Mouse (Mus musculus): ENCODE data around the gene Glycam1. TPM values are rescaled to one million over a fixed set of nuclear protein-coding genes. Genes with fewer than 3 reads are reported as not detected.
"Not testable (repeated sequence)": the region's sequence is repeated elsewhere in the genome, so short reads cannot be mapped to it uniquely, and the experiment has no call there.

Gene Glycam1
- total RNA-seq (2017) = not detected in 3 replicates

DNA sequence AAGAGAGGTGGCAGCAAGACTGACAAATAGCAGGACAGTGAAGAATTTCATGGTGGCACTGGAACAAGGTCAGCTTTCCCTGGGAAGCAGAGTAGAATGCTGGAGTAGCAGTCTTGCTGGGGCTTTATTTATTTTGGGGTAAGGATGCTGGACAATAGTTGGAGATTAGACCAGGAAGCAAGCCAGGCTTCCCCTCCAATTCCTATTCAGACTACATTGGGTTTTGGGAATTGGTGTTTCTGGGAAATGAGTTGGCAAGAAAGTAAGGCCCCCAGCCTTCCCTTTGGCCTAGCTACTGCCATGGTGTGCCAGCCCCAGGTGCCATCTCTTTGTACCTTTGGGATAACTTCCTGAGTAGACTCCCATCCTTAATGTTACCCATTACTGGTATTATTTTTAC lies at the start of gene Glycam1:
Gene Glycam1 (minus strand): TSS at position 101 of the 400 bp plus-strand sequence.
- ATAC-seq (replicated peaks; ENCODE audit: insufficient number of reproducible peaks, low FRiP score, low TSS enrichment, poor library complexity, severe bottlenecking) = no peak

DNA sequence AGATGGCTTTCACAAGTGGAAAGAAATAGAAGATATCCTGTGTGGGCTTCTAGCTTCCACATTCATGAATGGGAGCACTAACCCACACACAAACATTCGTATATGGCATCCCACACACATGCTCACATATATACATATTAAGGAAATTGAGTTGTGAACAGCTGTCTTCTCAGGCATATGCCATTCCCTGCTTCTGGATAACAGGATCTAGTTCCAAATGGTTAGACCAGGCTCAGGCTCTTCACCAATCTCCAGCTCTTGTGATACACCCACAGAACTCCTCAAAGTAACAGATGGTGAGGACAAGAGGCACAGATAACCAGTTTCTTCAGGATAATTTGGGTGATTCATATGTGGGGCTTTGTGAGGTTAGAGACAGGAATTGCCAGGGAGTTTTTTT lies 39.6 kb upstream of the Glycam1 start:
- ATAC-seq (replicated peaks; ENCODE audit: insufficient number of reproducible peaks, low FRiP score, low TSS enrichment, poor library complexity, severe bottlenecking) = no peak

DNA sequence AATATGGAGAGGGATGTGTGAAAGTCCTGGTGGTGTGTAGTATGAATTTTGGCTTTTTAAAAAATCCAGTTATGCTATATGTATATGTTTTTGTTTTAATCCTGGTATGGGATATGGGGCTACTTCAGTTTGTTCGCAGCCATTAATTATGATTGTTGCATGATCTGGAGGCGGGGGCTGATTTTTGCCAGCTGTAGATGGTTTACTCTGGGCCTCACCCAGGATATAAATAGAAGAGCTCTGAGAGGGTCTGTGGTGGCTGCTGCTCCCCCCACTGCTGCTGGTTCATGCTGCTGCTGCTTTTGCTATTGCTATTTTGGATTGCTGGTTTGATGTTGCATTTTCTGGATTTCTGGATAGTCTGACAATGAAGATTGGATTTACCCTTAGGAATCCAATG lies 25.9 kb upstream of the Glycam1 start:
- no peak for ATAC-seq (replicated peaks; ENCODE audit: insufficient number of reproducible peaks, low FRiP score, low TSS enrichment, poor library complexity, severe bottlenecking)

DNA sequence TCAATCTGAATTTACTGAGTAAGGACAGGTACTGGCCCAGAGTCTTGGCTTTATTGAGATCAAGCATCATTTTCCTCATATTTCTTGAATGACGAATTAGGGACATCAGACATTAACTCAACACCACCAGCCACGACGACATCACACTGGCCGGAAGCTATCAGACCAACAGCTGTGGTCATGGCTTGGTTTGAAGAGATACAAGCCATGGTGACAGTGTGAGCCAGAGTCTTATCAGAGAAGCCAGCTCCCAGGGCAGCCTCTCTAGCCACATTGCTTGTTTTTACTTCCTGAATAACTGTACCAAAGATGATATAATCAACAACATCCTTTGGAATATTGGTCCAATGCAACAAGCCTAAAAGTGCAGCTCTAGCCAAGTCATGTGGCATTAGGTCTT lies 22.9 kb upstream of the Glycam1 start:
- not testable (repeated sequence) for ATAC-seq (replicated peaks; ENCODE audit: insufficient number of reproducible peaks, low FRiP score, low TSS enrichment, poor library complexity, severe bottlenecking)

DNA sequence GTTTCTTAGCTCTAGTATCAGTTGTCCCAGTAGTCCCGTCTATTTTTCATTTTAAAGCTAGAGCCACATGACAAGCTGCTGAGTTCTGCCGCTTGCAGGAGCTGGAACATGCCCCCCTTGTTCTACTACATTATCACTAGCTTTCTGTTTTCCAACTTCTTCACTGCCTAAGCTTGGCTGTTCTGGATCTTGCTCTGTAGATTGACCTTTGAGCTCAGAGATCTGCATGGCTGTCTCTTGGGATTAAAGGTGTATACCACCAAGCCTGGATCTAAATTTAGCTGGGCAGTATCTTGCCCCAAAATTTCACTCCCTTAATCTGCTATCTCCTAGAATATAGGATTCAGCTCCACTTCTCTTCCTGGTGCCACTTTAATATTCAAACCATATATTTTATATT lies 21.0 kb upstream of the Glycam1 start:
- no peak for ATAC-seq (replicated peaks; ENCODE audit: insufficient number of reproducible peaks, low FRiP score, low TSS enrichment, poor library complexity, severe bottlenecking)

DNA sequence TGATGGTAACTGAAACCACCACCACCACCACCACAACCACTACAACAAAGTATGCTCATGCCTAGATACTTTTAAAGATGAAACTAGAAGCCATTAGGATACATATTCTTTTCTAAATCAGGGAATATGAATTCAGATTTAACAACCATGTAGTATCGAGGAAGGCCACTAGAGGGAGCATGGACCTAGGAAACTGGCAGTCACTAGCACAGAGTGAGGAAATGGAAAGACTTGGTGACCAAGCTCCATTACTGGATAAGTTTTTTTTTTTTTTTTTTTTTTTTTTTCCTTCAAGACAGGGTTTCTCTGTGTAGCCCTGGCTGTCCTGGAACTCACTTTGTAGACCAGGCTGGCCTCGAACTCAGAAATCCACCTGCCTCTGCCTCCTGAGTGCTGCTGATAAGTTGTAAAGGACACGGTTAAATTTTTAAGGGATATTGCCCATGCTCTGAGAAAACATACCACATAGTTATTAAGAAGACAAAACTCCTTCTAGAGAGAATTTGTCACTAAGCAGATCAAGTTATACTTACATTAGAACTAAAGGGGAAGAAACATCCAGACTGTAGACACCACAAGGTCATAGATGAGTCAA lies 12.7 kb downstream of the Glycam1 start:
- ATAC-seq (replicated peaks; ENCODE audit: insufficient number of reproducible peaks, low FRiP score, low TSS enrichment, poor library complexity, severe bottlenecking) = peak; percentile 59; the same call in 1 of the 2 replicates

DNA sequence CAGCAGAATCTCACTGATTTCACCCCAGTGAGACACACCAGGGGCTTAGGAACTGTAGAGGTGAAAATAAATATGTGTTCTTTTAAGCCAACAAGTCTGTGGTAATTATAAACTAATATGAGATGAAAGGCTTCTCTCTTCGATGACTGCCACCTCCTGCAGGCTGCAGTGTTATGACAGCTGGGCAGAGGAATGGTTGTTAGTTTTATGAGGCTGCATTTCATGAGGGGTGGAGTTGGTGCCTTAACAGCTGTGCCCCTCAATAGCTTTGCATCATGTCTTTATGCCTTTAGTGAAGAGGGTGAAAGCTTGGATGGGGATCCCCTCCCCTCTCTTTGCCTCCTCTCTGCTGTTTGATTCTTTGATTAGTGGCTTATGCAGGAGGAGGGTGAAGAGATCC lies 13.8 kb downstream of the Glycam1 start:
- ATAC-seq (replicated peaks; ENCODE audit: insufficient number of reproducible peaks, low FRiP score, low TSS enrichment, poor library complexity, severe bottlenecking) = no peak

DNA sequence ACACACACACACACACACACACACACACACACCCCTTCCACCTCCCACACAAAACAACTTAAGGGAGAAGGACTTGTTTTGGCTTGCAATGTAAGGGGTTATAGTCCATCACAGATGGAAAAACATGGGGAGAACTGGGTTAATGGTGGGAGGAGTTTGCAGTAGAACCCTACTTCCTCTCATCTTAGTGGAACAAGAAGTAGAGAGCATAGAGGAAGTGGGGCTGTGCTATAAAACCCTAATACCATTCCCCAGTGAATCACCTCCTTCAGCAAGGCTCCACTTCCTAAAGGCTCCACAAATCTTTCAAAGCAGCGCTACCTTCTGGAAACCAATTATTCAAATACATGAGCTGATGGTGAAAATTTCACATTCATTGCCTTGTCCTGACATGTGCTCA lies 15.4 kb downstream of the Glycam1 start:
- ATAC-seq (replicated peaks; ENCODE audit: insufficient number of reproducible peaks, low FRiP score, low TSS enrichment, poor library complexity, severe bottlenecking) = no peak

DNA sequence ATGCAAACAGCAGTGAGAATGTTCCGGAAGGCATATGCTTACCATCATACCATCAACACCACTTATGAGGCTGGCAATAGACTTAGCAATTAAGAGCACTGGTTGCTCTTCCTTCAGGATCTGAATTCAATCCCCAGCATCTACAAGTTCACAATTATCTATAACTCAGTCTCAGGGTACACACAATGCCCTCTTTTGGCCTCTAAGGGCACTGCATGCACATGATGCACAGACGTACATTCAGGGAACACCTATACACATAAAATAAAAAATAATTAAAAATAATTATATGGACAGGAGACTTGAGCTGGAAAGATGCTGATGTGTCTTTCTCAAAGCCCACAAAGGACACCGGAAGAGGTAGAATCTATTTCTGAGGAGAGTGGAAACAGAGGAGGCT lies 16.9 kb downstream of the Glycam1 start:
- no peak for ATAC-seq (replicated peaks; ENCODE audit: insufficient number of reproducible peaks, low FRiP score, low TSS enrichment, poor library complexity, severe bottlenecking)

DNA sequence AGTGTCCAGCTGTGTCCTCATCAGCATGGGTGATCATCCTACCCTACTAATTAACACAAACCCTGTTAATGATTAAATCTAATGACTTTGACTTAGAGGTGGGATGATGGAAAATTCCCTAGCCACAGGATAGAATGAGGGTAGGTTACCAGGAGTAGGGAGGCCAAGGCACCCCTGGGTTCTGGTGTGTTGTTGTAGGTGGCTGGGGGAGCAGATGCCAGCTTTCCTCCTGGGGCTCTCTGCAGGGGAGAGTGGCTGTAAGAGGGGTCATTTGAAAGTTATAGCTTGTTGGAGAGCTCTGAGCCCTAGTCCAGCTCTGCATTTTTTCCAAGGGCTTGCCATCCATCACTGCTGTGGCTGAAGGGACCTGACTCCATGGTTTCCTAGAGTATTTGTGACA lies 22.4 kb downstream of the Glycam1 start:
- no peak for ATAC-seq (replicated peaks; ENCODE audit: insufficient number of reproducible peaks, low FRiP score, low TSS enrichment, poor library complexity, severe bottlenecking)

DNA sequence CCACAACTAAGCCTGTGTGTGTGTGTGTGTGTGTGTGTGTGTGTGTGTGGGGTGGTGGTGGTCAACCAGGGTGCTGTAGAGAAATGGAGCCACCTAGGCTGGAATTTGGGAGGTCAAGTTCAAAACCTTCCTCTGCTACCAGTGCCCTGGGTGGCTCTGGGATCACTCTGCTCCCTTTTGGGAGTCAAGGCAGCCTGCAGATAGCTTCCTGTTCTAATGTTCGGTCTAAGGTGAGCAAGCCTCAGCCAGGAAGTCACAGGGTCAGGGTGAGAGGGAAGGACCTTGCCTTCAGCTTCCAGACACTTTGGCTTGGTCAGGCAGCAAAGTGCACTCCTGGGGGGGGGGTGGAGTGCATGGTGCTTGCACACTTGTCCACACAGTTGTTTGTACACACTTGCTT lies 24.2 kb downstream of the Glycam1 start:
- ATAC-seq (replicated peaks; ENCODE audit: insufficient number of reproducible peaks, low FRiP score, low TSS enrichment, poor library complexity, severe bottlenecking) = no peak

DNA sequence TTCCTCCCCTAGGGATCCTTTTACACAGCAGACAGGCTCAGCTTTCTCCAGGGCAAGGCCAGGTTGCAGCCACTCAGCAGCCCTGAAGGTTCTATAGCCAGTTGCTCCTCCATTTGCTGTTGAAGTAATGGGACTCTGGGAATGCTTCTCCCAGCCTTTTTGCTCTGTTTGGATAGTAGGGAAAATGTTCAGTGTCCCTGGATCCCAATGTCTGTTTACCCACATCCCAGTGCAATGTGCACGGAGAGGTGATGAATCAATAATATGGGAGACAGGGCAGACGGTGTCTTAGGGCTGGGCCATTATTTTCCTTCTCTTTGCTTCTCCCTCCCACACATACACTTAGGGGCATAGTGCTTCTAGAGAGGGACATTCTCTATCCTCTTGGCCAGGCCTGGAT lies 25.6 kb downstream of the Glycam1 start:
- ATAC-seq (replicated peaks; ENCODE audit: insufficient number of reproducible peaks, low FRiP score, low TSS enrichment, poor library complexity, severe bottlenecking) = no peak

DNA sequence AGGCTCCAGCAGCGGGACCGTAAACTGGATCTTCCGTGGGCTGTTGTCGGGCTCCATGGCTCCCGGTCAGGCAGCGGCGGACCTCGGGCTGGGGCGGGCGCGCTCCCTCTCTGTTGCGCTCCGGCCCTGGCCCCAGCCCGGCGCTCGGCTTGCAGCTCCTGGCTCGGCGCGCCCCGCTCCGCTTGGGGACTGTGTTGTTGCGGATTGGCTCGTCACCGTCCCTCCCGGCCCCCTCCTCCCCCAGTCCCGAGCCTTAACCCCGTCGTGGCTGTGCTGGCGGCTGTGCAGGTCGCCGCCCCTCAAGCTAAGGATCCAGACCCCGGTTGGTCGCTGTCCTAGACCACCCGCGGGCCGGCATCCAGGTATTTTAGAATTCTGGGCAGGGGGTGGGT lies 27.1 kb downstream of the Glycam1 start, which contains the start of gene Ppp1r1a:
Gene Ppp1r1a (minus strand): TSS at position 182 of the 392 bp plus-strand sequence.
- ATAC-seq (replicated peaks; ENCODE audit: insufficient number of reproducible peaks, low FRiP score, low TSS enrichment, poor library complexity, severe bottlenecking) = no peak

DNA sequence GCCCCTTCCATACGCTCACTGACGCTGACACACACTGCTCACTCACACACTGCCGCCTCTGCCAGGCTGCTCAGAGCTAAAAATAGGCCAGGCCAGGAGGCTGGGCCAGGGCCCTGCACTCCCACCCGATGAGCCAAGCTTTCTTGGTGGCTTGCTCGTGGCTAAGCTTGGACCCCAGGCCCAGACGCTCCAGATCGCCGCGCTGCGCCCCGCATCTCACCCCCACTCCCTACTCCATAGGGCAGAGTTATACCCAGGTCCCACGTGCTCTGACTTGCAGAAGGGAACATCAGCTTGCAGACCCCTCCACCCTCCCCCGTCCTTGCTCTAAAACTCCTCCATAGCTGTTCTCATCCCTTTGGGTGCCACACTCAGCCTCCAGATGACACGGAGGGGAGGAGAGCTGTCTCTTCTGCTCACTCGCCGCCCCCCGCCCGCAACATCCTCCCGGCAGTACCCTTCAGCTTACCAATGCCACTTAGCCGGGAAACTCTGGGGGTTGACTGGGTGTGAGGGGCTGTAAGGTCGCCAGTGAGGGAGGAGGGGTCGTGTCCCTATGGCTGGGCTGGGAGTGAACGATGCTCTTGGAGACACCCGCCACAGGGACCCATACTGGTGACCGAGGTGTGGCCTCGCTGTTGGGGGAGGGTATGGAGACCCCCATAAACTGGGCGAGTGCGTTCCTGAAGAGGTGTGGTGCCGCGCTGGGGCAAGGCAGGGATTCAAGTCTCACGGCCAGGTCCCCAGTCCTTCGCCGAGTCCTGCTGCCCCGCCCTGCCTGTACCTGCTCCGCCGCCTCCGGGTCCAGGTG lies 27.7 kb downstream of the Glycam1 start:
- no peak for ATAC-seq (replicated peaks; ENCODE audit: insufficient number of reproducible peaks, low FRiP score, low TSS enrichment, poor library complexity, severe bottlenecking)

DNA sequence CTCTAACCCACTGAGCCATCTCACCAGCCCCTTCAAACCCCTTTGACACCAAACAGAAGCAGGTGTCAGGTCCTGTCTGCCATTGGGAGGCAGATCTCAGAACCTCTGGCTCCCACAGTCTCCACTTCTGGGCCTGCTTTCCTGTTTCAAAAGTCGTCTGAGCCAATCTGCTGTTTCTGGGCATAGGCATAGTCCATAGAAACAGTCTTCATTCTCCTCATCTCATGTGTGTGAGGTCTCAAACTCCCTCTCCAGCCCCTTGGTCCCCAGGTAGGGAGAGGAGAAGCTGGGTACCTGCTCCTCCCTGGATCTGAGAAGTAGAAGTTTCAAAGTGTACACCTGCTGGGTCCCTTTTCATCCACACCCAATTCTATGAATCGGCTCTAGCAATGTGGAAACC lies 28.4 kb downstream of the Glycam1 start:
- ATAC-seq (replicated peaks; ENCODE audit: insufficient number of reproducible peaks, low FRiP score, low TSS enrichment, poor library complexity, severe bottlenecking) = no peak

DNA sequence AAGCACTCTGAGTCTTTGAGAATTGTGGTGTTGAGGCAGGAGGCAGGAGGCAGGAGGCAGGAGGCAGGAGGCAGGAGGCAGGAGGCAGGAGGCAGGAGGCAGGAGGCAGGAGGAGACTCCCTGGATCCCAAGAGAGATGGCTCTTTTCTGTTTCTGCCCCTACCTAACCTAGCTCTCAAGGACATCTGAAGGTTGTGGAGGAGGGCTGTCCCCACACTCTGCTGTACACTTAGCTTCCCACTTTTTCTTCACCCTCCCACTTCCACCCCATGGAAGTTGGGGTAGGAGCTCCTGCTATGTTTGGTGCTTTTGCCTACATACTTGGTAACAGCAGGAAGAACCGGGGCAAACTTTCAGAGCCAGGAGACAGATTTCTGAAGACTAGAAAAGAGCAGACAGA lies 29.1 kb downstream of the Glycam1 start:
- no peak for ATAC-seq (replicated peaks; ENCODE audit: insufficient number of reproducible peaks, low FRiP score, low TSS enrichment, poor library complexity, severe bottlenecking)

DNA sequence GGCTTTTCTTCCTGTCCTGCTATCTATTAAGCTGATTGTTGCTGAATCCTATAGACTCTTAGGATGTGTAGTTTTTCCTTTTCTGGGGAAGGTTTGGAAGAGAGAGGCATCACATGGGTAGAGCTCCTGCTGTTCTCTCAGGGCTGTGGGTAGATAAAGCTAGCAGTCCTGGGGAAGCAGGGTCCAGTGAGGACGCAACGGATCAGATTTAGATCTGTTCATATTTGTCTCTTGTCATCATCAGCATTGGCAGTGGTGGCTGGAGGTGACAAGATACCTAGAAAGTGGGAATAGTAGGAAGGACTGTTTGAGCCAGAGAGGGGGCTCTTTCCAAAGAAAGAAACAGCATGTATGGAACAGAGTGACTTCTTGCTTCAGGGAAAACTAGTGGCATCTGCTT lies 29.9 kb downstream of the Glycam1 start:
- no peak for ATAC-seq (replicated peaks; ENCODE audit: insufficient number of reproducible peaks, low FRiP score, low TSS enrichment, poor library complexity, severe bottlenecking)

DNA sequence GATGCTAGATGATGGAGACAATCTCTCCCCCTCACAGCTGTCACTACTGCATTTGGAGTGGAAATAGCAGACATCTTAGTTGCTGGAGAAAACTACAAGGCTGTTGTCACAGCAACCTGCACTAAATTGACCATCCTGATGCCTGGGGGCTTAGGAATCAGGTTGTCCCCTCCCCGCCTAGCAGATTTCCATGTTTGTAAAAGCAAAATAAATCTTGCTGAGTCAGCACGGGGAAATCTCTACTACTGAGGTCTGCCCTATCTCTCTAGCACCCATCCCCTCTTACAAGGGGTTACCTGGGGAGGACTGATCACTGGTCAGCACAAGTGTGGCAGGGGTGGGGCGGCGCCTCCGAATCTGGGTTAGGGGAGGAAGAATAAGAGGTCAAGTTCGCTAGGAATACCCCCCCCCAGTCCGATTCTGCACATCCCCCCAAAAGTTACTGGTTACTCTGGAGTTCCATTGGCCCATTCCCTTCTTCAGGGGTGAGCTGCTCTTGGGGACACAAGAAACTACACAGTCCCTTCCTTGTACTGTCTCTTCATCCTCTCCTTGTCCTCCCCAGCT lies 30.7 kb downstream of the Glycam1 start:
- ATAC-seq (replicated peaks; ENCODE audit: insufficient number of reproducible peaks, low FRiP score, low TSS enrichment, poor library complexity, severe bottlenecking) = no peak

DNA sequence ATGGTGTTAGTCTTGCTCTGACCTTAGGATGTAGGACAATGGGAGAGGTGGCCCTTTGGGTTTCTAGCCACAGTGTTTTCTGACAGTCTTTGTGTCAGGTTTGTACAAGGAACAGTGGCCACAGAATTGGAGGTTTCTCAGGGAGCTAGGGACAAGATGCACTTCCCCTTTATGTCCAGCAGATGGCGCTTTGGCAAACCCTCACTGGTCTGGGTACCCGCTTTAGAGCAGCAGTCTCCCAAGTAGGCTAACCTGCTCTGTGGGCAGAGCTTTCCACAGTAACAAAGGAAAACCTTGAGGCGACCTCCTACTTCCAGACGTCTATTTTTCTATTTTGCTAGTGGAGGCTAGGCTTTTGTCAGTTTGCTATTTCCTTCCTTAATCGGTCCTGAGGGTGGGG lies 34.5 kb downstream of the Glycam1 start:
- ATAC-seq (replicated peaks; ENCODE audit: insufficient number of reproducible peaks, low FRiP score, low TSS enrichment, poor library complexity, severe bottlenecking) = 0 out of 2 replicates have a peak, but pooled peaks have one; percentile 51

DNA sequence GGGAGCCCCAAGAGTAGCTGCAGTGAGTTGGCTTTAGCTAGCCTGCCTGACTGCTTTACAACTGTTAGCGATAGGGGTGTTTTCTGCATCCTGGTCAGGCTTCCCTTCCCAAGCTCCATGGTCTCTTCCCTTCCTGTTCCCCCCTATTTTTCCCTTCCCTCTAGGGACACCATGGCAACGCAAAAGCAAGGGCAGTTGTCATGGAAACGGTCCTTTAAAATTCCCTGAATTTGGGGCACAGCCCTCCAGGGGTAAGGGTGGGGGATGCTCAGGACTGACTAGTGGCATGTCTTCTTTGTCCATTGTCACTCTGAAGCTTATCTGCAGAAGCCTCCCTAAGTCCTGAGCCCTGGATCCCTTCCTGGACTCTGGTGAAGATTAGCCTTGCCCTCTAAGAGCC lies 41.7 kb downstream of the Glycam1 start:
- ATAC-seq (replicated peaks; ENCODE audit: insufficient number of reproducible peaks, low FRiP score, low TSS enrichment, poor library complexity, severe bottlenecking) = no peak
